Mouse (Mus musculus): ENCODE measurements around the gene Tedc1. TPM values are rescaled to one million over a fixed set of nuclear protein-coding genes. Genes with fewer than 3 reads are reported as not detected.
A peak's percentile ranks its signal among the peaks of the same experiment; 100 is the strongest.

The Tedc1 gene
- total RNA-seq, 2 experiments from 2014 or later, result 1.3 to 1.4 TPM

GRCm38 (mm10) chr12:113151046-113151445, 5.2 kb upstream of the Tedc1 start:
- DNase-seq (ENCODE audit: low spot score in 2 of 2), result no peak
- Histone ChIP-seq H3K27ac (no peak overlapping the region), H3K4me3 (no peak overlapping the region; the same call in 1 of the 2 replicates)
- no peak for TF ChIP-seq CTCF (conservative IDR thresholded peaks at IDR 0.05)

GRCm38 (mm10) chr12:113151661-113152271, 4.5 kb upstream of the Tedc1 start:
- H3K27ac ChIP-seq, result no peak overlapping the region
- no peak for TF ChIP-seq CTCF (conservative IDR thresholded peaks at IDR 0.05)
- H3K4me3 ChIP-seq, result peak overlapping the region; percentile 50
- DNase-seq (ENCODE audit: low spot score in 2 of 2), result no peak

GRCm38 (mm10) chr12:113152272-113152661, 4.0 kb upstream of the Tedc1 start:
- Histone ChIP-seq H3K27ac (no peak overlapping the region), H3K4me3 (peak overlapping the region; percentile 50)
- no peak for DNase-seq (ENCODE audit: low spot score in 2 of 2)
- TF ChIP-seq CTCF (conservative IDR thresholded peaks at IDR 0.05), result no peak

GRCm38 (mm10) chr12:113152991-113153525, 3.2 kb upstream of the Tedc1 start:
- no peak for TF ChIP-seq CTCF (conservative IDR thresholded peaks at IDR 0.05)
- Histone ChIP-seq H3K4me3 (no peak overlapping the region), H3K27ac (no peak overlapping the region)
- DNase-seq (ENCODE audit: low spot score in 2 of 2), result no peak

- no peak overlapping the region for H3K4me3 ChIP-seq
- H3K27ac ChIP-seq, result no peak overlapping the region
- DNase-seq (ENCODE audit: low spot score in 2 of 2), result no peak
- TF ChIP-seq CTCF (conservative IDR thresholded peaks at IDR 0.05), result no peak
Measured at GRCm38 (mm10) chr12:113153971-113154370, 2.2 kb upstream of the Tedc1 start.

GRCm38 (mm10) chr12:113154747-113155075, 1.5 kb upstream of the Tedc1 start:
- Histone ChIP-seq H3K27ac (no peak overlapping the region), H3K4me3 (peak overlapping the region; percentile 51; the same call in 1 of the 2 replicates)
- no peak for DNase-seq (ENCODE audit: low spot score in 2 of 2)
- TF ChIP-seq CTCF (conservative IDR thresholded peaks at IDR 0.05), result no peak

- DNase-seq (ENCODE audit: low spot score in 2 of 2), result no peak
- peak overlapping the region; percentile 83 for H3K27ac ChIP-seq
- TF ChIP-seq CTCF (conservative IDR thresholded peaks at IDR 0.05), result no peak
- peak overlapping the region; percentile 51 for H3K4me3 ChIP-seq
Measured at GRCm38 (mm10) chr12:113155076-113155771, 997 bp upstream of the Tedc1 start.

- TF ChIP-seq CTCF (conservative IDR thresholded peaks at IDR 0.05), result no peak
- DNase-seq (ENCODE audit: low spot score in 2 of 2), result no peak
- Histone ChIP-seq H3K27ac (no peak overlapping the region), H3K4me3 (peak overlapping the region; percentile 61)
Measured at GRCm38 (mm10) chr12:113156540-113156929, 314 bp downstream of the Tedc1 start.

GRCm38 (mm10) chr12:113157002-113157401, 781 bp downstream of the Tedc1 start:
- DNase-seq (ENCODE audit: low spot score in 2 of 2), result no peak
- TF ChIP-seq CTCF (conservative IDR thresholded peaks at IDR 0.05), result no peak
- H3K4me3 ChIP-seq, result no peak overlapping the region
- no peak overlapping the region for H3K27ac ChIP-seq

- Histone ChIP-seq H3K4me3 (no peak overlapping the region), H3K27ac (no peak overlapping the region)
- TF ChIP-seq CTCF (conservative IDR thresholded peaks at IDR 0.05), result no peak
- no peak for DNase-seq (ENCODE audit: low spot score in 2 of 2)
Measured at GRCm38 (mm10) chr12:113157521-113157920, 1.3 kb downstream of the Tedc1 start.

GRCm38 (mm10) chr12:113157971-113158370, 1.8 kb downstream of the Tedc1 start:
- Histone ChIP-seq H3K4me3 (no peak overlapping the region), H3K27ac (no peak overlapping the region)
- TF ChIP-seq CTCF (conservative IDR thresholded peaks at IDR 0.05), result no peak
- no peak for DNase-seq (ENCODE audit: low spot score in 2 of 2)

GRCm38 (mm10) chr12:113163561-113164006, 7.4 kb downstream of the Tedc1 start:
- TF ChIP-seq CTCF (conservative IDR thresholded peaks at IDR 0.05), result no peak
- Histone ChIP-seq H3K27ac (peak overlapping the region; percentile 87), H3K4me3 (no peak overlapping the region)
- DNase-seq (ENCODE audit: low spot score in 2 of 2), result peak; percentile 43 to 63

GRCm38 (mm10) chr12:113168031-113168536, 11.9 kb downstream of the Tedc1 start:
- Histone ChIP-seq H3K4me3 (no peak overlapping the region), H3K27ac (no peak overlapping the region)
- no peak for TF ChIP-seq CTCF (conservative IDR thresholded peaks at IDR 0.05)
- DNase-seq (ENCODE audit: low spot score in 2 of 2), result no peak

Data from layer of hippocampus, adult 2 months (tissue).